Mouse (Mus musculus) ovary, postnatal 36 days (tissue): Measurements from ENCODE around the gene Telo2.
A peak's percentile ranks its signal among the peaks of the same experiment; 100 is the strongest.
"Not testable (repeated sequence)": the region's sequence is repeated elsewhere in the genome, so short reads cannot be mapped to it uniquely, and the experiment has no call there.

Experiments used
- DNase-seq: peaks from one replicate; pipeline ENCODE4 v3.0.0; 2022; ENCODE audit warnings: low spot score, mixed read lengths

Gene Telo2

GRCm38 (mm10) chr17:25115664-25116432 is at the start of gene Telo2:
TSS of gene Telo2 (minus strand) at chr17:25115967.
- DNase-seq, result peak; percentile 93

GRCm38 (mm10) chr17:25164770-25165169 is 49.0 kb upstream of the Telo2 start:
- no peak for DNase-seq

- DNase-seq, result no peak
Measured at GRCm38 (mm10) chr17:25163387-25163786, 47.6 kb upstream of the Telo2 start.

- DNase-seq, result no peak
Measured at GRCm38 (mm10) chr17:25162161-25162560, 46.4 kb upstream of the Telo2 start, which contains the start of gene Ccdc154. TSS of gene Ccdc154 (plus strand) at chr17:25162461.

- no peak for DNase-seq
Measured at GRCm38 (mm10) chr17:25139960-25140359, 24.2 kb upstream of the Telo2 start.

GRCm38 (mm10) chr17:25138803-25139202 is 23.0 kb upstream of the Telo2 start:
- DNase-seq, result no peak

GRCm38 (mm10) chr17:25135622-25136021 is 19.9 kb upstream of the Telo2 start:
- no peak for DNase-seq

- DNase-seq, result peak; percentile 89
Measured at GRCm38 (mm10) chr17:25133275-25133698, 17.5 kb upstream of the Telo2 start, which contains the start of gene Clcn7. TSS of gene Clcn7 (plus strand) at chr17:25133391.

- no peak for DNase-seq
Measured at GRCm38 (mm10) chr17:25130060-25130459, 14.3 kb upstream of the Telo2 start.

GRCm38 (mm10) chr17:25127681-25128080 is 11.9 kb upstream of the Telo2 start:
- no peak for DNase-seq

- DNase-seq, result no peak
Measured at GRCm38 (mm10) chr17:25127079-25127478, 11.3 kb upstream of the Telo2 start.

GRCm38 (mm10) chr17:25125442-25126060 is 9.8 kb upstream of the Telo2 start:
- not testable (repeated sequence) for DNase-seq

- no peak for DNase-seq
Measured at GRCm38 (mm10) chr17:25123979-25124378, 8.2 kb upstream of the Telo2 start.

GRCm38 (mm10) chr17:25120406-25120805 is 4.6 kb upstream of the Telo2 start, which contains the start of gene Ptx4:
TSS of gene Ptx4 (plus strand) at chr17:25120760.
- no peak for DNase-seq

- DNase-seq, result no peak
Measured at GRCm38 (mm10) chr17:25117263-25117662, 1.5 kb upstream of the Telo2 start.

- DNase-seq, result no peak
Measured at GRCm38 (mm10) chr17:25114908-25115645, 690 bp downstream of the Telo2 start.

- no peak for DNase-seq
Measured at GRCm38 (mm10) chr17:25112423-25112810, 3.4 kb downstream of the Telo2 start.

- peak; percentile 23 for DNase-seq
Measured at GRCm38 (mm10) chr17:25111739-25112422, 3.9 kb downstream of the Telo2 start.

- no peak for DNase-seq
Measured at GRCm38 (mm10) chr17:25111220-25111619, 4.5 kb downstream of the Telo2 start.

- DNase-seq, result no peak
Measured at GRCm38 (mm10) chr17:25110590-25110989, 5.2 kb downstream of the Telo2 start.

- DNase-seq, result peak; percentile 25
Measured at GRCm38 (mm10) chr17:25109578-25109977, 6.2 kb downstream of the Telo2 start.

- no peak for DNase-seq
Measured at GRCm38 (mm10) chr17:25107786-25108185, 8.0 kb downstream of the Telo2 start.
